ENCODE assay signal across 11 mouse cellular contexts in genomic region chr11:114639681-114640103, GRCm38 (mm10). TPM values are rescaled to one million over a fixed set of nuclear protein-coding genes. Genes with fewer than 3 reads are reported as not detected.
DNase-seq lines count a peak whose midpoint lies in the region; ATAC-seq and TF ChIP-seq lines count a peak whose summit lies in the region.
"Had no signal": no experiment of that assay in that cellular context is flagged by ENCODE, and none has a peak within 500 bp of the region (broad histone marks: within the 10 kb centered on the region; RNA-seq: fewer than 3 reads in every experiment).

No protein-coding gene starts in this region.

- no peak for ATAC-seq in liver, postnatal 0 days
- no peak for ATAC-seq in forebrain, postnatal 0 days
- no peak for ATAC-seq in midbrain, embryonic 12.5 days (ENCODE audit: low FRiP score, low read depth)
- ATAC-seq: intestine, embryonic 15.5 days had no signal

- H3K4me1 ChIP-seq in liver, postnatal 0 days (ENCODE audit: insufficient read depth): no peaks in the 10 kb centered on the region
- H3K4me1 ChIP-seq in forebrain, postnatal 0 days (ENCODE audit: insufficient read depth): no peaks in the 10 kb centered on the region
- H3K4me1 ChIP-seq in midbrain, embryonic 12.5 days: peaks cover 32% of the 10 kb centered on the region

- H3K4me3 ChIP-seq in liver, postnatal 0 days (ENCODE audit: low read depth, low read length): no peak overlapping the region
- H3K4me3 ChIP-seq in forebrain, postnatal 0 days (ENCODE audit: low read depth, low read length): no peak overlapping the region
- peak overlapping the region; percentile 5; the same call in 1 of the 2 replicates for H3K4me3 ChIP-seq in midbrain, embryonic 12.5 days
- H3K4me3 ChIP-seq: intestine, embryonic 15.5 days; limb, embryonic 15.5 days had no signal

- H3K9me3 ChIP-seq in liver, postnatal 0 days (ENCODE audit: low read length): no peaks in the 10 kb centered on the region
- no peaks in the 10 kb centered on the region for H3K9me3 ChIP-seq in forebrain, postnatal 0 days (ENCODE audit: low read length)
- no peaks in the 10 kb centered on the region for H3K9me3 ChIP-seq in midbrain, embryonic 12.5 days
- H3K9me3 ChIP-seq: intestine, embryonic 15.5 days; limb, embryonic 15.5 days had no signal

- no peak overlapping the region for H3K4me2 ChIP-seq in liver, postnatal 0 days (ENCODE audit: low read depth, low read length)
- no peak overlapping the region for H3K4me2 ChIP-seq in forebrain, postnatal 0 days (ENCODE audit: low read depth)
- H3K4me2 ChIP-seq in midbrain, embryonic 12.5 days (replicated peaks): peak overlapping the region; percentile 35
- H3K4me2 ChIP-seq: intestine, embryonic 15.5 days; limb, embryonic 15.5 days had no signal

- H3K36me3 ChIP-seq in liver, postnatal 0 days (replicated peaks; ENCODE audit: insufficient read depth, low read length): no peaks in the 10 kb centered on the region
- H3K36me3 ChIP-seq in forebrain, postnatal 0 days (ENCODE audit: insufficient read depth): no peaks in the 10 kb centered on the region
- no peaks in the 10 kb centered on the region for H3K36me3 ChIP-seq in midbrain, embryonic 12.5 days
- H3K36me3 ChIP-seq: intestine, embryonic 15.5 days; limb, embryonic 15.5 days had no signal

- peak; percentile 23 for DNase-seq in liver
- DNase-seq in liver, postnatal 0 days: no peak
- peak; percentile 73 for DNase-seq in embryo, embryonic 9.5 days (ENCODE audit: extremely low spot score)
- DNase-seq in forebrain, postnatal 0 days: no peak
- DNase-seq in urinary bladder, adult 2 months (ENCODE audit: low spot score): no peak
- DNase-seq in lung, postnatal 10 days: no peak
- DNase-seq in ovary, postnatal 14 days (ENCODE audit: low spot score): no peak
- DNase-seq: cerebellum, adult 11-12 months had no signal

- peaks cover 16% of the 10 kb centered on the region; the same call in 1 of the 2 replicates for H3K27me3 ChIP-seq in liver, postnatal 0 days (ENCODE audit: insufficient read depth, low read length)
- no peaks in the 10 kb centered on the region for H3K27me3 ChIP-seq in forebrain, postnatal 0 days (ENCODE audit: insufficient read depth, low read length)
- peaks cover 45% of the 10 kb centered on the region for H3K27me3 ChIP-seq in midbrain, embryonic 12.5 days

- no peak overlapping the region for H3K9ac ChIP-seq in liver, postnatal 0 days (replicated peaks)
- H3K9ac ChIP-seq in forebrain, postnatal 0 days: no peak overlapping the region
- H3K9ac ChIP-seq in midbrain, embryonic 12.5 days (replicated peaks): no peak overlapping the region
- H3K9ac ChIP-seq: intestine, embryonic 15.5 days; limb, embryonic 15.5 days had no signal

- 15% methylated on average over 19 of the region's 19 CpGs for WGBS in liver, postnatal 0 days (ENCODE audit: insufficient replicate concordance)
- 11% methylated on average over 19 of the region's 19 CpGs for WGBS in forebrain, postnatal 0 days
- WGBS in midbrain, embryonic 12.5 days: 3% methylated on average over 19 of the region's 19 CpGs

- TF ChIP-seq CTCF in liver, postnatal 0 days (IDR thresholded peaks at IDR 0.05; ENCODE audit: low read depth): no peak
- TF ChIP-seq CTCF in forebrain, postnatal 0 days (IDR thresholded peaks at IDR 0.05; ENCODE audit: low read depth): peak; percentile 21; the same call in 1 of the 2 replicates

- no peak overlapping the region for H3K27ac ChIP-seq in liver, postnatal 0 days (ENCODE audit: low read depth)
- no peak overlapping the region for H3K27ac ChIP-seq in forebrain, postnatal 0 days (ENCODE audit: low read depth, low read length)
- no peak overlapping the region for H3K27ac ChIP-seq in midbrain, embryonic 12.5 days (replicated peaks)
- H3K27ac ChIP-seq: intestine, embryonic 15.5 days; limb, embryonic 15.5 days had no signal

- no peak for TF ChIP-seq EP300 in liver, postnatal 0 days (IDR thresholded peaks at IDR 0.05; ENCODE audit: low read depth)

RNA-seq across cellular contexts. Expression of gene Rpl38, which starts 28.6 kb away (rescaled TPM):
- 793 and 837 TPM in 2 replicates for polyA plus RNA-seq in liver, postnatal 0 days (2015; fragmentation: Nextera tagmentation; extraction: Ambion mirVana)
- total RNA-seq in forebrain, postnatal 0 days (2014; rRNA removed): 1,173 and 2,728 TPM in 2 replicates
- 1,003 and 1,434 TPM in 2 replicates for polyA plus RNA-seq in forebrain, postnatal 0 days (2015; fragmentation: Nextera tagmentation; extraction: Ambion mirVana)
- polyA plus RNA-seq in midbrain, embryonic 12.5 days (2016; fragmentation: Nextera tagmentation; extraction: Ambion mirVana): 839 and 864 TPM in 2 replicates
- 2,406 and 2,749 TPM in 2 replicates for polyA plus RNA-seq in urinary bladder, adult 2 months (2012; rRNA removed)

RNA-seq across cellular contexts. Expression of gene Ttyh2, which starts 35.5 kb away (rescaled TPM):
- 22.1 and 23.7 TPM in 2 replicates for polyA plus RNA-seq in liver, postnatal 0 days (2015; fragmentation: Nextera tagmentation; extraction: Ambion mirVana)
- total RNA-seq in forebrain, postnatal 0 days (2014; rRNA removed): 26.6 and 29.9 TPM in 2 replicates
- 24.4 and 26.4 TPM in 2 replicates for polyA plus RNA-seq in forebrain, postnatal 0 days (2015; fragmentation: Nextera tagmentation; extraction: Ambion mirVana)
- 12.3 and 15.1 TPM in 2 replicates for polyA plus RNA-seq in midbrain, embryonic 12.5 days (2016; fragmentation: Nextera tagmentation; extraction: Ambion mirVana)
- 3.7 and 4.7 TPM in 2 replicates for polyA plus RNA-seq in urinary bladder, adult 2 months (2012; rRNA removed)

Comparison
In these comparisons a context has a peak if more than half of its experiments do, and no peak if none do; other contexts are left out.
1. DNase-seq: peak in liver (single experiment) and embryo, embryonic 9.5 days (single experiment); none in liver, postnatal 0 days (single experiment), forebrain, postnatal 0 days (single experiment), urinary bladder, adult 2 months (single experiment), lung, postnatal 10 days (single experiment) and ovary, postnatal 14 days (single experiment).